Mouse (Mus musculus): ENCODE results near the gene Shld1.

- TF ChIP-seq POLR2A (IDR thresholded peaks at IDR 0.05; ENCODE audit: insufficient read depth, low read length) = no peak
- no peak for TF ChIP-seq CTCF (IDR thresholded peaks at IDR 0.05; ENCODE audit: low read depth, low read length)
Measured at GRCm38 (mm10) chr2:132752398-132752797, 65.7 kb downstream of the Shld1 start.

Data from ES-Bruce4 (cell line).